Mouse (Mus musculus): ENCODE results near the gene Rbfox3.

Rbfox3 gene

DNA sequence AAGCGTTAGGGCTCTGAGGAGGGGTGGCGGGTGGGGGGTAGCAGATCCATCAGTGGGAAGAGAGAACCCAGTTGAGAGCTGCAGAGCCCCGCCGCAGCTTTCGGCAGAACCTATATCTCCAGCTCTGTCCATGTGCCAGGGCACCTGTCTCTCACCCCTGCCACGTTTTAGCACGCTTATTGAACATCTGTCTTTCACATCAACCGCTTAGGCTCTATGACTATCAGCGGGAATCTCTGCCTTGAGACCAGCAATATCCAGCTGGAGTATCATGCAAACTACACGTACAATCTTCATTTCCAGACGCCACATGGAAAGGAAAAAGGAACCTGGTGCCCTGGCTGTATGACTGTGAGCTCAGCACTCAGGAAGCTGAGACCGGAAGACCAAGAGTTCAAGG, 182.6 kb downstream of the Rbfox3 start:
- DNase-seq (ENCODE audit: low spot score in 2 of 2), result no peak

DNA sequence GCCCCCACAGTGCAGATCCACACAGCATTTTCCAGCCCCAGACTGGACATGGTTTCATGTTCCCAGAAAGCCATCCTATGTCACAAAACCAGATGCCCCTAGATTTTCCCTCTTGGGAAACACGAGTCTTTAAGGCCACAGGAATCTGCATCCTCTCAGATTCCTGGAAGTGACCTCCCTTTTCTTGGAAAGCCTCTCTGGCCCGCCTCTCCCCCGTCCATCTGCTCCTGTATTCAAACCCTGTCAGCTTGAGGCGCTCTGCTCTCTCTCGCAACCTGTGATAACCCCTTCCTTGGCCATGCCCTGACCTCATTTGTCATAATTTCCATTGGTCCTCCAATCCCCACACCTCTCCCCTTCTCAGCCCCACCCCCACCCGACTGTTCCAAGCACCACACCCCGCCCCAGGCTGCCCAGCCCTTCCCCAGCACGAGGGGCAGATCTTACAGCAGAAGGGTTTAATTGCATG, 183.3 kb downstream of the Rbfox3 start:
- no peak for DNase-seq (ENCODE audit: low spot score in 2 of 2)

DNA sequence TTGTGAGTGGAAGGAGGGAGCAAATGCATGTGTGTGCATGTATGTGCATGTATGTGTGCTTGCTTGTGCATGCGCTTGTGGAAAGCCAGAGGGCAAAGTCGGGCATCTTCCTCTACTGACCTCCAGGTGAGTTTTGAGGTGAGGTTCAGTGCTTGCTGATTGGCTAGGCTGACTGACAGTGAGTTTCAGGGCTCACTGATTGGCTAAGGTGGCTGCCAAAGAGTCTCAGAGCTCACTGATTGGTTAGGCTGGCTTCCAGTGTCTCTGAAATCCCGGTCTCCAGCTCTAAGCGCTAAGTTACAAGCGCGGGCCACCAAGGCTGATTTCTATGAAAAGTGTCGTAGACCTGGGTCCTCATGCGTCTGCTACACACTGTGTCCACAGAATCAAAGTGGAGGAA, 185.0 kb downstream of the Rbfox3 start:
- DNase-seq (ENCODE audit: low spot score in 2 of 2), result no peak

DNA sequence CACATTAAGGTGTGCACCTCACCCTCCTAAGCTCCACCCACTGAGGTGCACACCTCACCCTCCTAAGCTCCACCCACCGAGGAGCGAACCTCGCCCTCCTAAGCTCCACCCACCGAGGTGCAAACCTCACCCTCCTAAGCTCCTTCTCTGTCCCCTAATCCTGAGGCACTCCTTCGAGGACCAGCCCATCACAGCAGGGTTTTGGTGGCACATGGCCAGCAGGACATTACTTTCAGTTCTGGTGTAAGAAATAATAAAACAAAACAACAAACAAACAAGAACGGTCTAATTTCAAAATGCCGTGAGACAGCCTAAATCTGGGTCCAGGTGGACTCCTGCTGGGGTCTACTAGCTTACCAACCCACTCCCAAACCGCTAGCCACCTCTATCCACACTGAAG, 187.0 kb downstream of the Rbfox3 start:
- no peak for DNase-seq (ENCODE audit: low spot score in 2 of 2)

DNA sequence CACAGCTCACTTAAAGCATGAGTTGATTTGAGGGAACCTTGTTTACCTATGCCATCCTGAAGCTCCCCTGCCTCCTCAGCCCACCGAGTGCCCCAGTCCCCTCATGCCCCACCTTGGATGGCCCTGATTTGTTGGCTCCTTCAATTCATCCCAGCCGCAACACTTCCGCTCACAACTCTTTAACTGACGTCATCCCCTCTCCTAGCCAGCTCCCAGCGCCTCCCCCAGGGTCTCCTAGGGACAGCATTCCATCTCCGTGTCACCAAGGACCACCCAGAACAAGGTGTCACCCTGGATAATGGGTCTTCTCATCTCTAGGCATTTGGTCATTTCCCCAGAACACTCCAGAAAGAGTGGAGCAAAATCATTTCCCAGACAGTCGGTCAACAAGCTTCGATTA, 188.2 kb downstream of the Rbfox3 start:
- no peak for DNase-seq (ENCODE audit: low spot score in 2 of 2)

DNA sequence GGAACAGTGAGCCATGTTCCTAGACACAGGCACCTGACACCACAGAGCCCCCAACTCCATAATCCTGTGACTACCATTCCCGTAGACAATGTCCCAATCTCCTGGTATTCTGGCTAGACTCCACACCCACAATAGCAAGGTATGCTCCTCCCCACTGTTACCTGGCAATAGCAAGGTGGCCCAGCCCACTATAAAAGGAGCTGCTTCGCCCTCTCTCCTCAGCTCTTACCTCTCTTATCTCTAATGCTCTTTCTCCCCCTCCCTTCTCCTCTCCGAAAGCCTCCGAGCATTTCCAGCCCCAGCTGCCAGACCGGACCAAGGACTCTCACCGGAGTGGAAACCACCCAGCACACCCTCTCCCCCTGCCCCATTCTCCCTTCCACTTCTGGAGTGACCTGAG, 189.5 kb downstream of the Rbfox3 start:
- no peak for DNase-seq (ENCODE audit: low spot score in 2 of 2)

DNA sequence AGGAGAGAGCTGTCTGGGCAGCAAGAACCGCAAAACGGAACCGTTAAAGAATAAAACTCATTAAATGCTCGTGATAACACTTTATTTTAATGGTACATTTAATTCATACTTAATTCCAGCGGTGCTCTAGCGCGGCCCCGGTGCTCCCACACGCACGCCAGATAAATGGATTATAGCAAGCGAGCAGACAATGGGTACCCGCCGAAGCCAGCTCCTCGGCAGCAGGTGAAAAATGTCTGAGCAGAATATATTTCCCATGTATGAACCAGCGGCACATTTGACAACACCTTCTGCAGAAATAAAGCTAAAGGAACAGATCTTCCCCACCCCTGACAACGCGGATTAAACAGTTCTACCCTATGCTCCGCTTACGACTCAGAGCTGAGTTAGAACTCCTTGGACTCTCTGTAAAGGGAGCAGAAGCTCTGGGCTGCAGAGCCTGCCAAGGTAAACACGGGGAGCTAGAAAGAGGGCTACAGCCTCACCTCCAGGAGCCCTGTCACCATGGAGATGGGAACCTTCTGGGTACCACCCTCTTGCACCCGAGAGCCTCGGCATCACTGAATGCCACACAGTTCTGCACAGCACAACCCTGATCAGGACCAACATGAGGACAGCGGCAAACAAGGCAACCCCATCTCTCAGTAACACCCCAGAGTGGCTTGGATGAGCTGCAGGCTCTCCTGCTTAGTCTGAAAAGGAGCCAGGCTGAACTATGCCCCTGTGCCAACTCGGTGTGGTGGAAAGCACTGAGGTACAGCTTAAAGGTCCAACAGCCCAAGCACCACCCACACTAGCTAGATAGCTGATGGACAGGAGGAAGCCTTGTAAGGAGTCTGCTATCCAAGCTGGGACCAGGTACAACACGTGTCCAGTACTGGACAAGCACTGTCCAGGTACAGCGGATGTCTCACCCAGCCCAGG, 196.5 kb downstream of the Rbfox3 start:
- DNase-seq (ENCODE audit: low spot score in 2 of 2), result no peak

DNA sequence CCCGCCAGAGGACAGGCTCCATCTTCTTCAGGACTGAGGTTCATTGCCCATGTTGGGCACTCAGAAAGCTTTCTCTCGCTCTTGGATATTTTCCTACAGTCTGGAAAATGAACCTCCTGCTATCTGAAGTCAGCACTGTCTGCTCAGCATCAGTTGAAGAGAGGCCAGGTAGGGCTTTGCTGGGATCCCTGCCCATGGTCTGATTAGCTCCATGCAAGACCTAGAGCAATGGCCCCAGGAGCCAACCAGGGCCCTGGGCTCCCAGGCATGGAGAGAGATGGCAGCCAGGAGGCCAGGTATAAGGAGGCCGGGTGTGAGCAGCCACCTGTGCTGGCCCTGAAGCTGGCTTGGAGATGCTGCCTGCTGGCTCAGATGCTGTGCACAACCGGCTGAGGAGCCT, 198.6 kb downstream of the Rbfox3 start:
- DNase-seq (ENCODE audit: low spot score in 2 of 2), result no peak

DNA sequence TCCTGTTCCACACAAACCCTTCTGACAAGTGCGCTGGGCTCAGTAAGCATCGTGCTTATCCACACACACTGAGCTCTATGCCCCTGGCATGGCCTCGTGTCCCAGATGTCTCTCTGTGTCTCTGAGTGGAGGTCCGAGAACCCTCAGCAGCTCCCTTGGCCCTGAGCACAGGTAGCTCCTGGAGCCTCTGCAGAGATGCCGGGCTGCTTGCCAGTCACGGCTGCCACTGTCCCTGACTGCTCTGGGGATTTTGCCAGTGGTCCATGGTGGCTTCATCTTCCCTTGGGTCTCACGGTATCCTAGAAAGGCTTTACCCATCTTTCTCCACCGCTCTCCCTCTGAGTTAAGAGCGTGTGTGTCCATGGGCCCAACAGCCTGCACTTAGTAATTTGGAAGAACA, 199.3 kb downstream of the Rbfox3 start:
- DNase-seq (ENCODE audit: low spot score in 2 of 2), result no peak

DNA sequence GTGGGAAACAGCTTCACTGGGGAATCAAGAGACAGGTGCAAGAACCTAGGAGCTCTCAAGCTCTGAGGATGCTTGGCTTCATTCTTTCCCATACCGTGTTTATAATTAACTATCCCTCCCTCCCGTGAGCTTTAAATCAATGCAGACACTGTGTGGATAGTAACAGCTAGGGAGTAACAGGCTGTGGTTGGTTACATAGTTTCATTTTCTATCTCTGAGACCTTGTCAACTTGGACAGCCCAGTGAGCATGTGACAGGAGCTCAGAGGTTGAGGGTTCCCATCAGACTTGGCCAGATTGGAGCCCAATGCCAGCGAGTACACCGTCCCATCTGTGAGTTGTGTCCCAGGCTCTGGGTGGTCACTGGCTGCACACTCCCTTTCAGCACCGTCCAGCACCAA, 201.4 kb downstream of the Rbfox3 start:
- no peak for DNase-seq (ENCODE audit: low spot score in 2 of 2)

DNA sequence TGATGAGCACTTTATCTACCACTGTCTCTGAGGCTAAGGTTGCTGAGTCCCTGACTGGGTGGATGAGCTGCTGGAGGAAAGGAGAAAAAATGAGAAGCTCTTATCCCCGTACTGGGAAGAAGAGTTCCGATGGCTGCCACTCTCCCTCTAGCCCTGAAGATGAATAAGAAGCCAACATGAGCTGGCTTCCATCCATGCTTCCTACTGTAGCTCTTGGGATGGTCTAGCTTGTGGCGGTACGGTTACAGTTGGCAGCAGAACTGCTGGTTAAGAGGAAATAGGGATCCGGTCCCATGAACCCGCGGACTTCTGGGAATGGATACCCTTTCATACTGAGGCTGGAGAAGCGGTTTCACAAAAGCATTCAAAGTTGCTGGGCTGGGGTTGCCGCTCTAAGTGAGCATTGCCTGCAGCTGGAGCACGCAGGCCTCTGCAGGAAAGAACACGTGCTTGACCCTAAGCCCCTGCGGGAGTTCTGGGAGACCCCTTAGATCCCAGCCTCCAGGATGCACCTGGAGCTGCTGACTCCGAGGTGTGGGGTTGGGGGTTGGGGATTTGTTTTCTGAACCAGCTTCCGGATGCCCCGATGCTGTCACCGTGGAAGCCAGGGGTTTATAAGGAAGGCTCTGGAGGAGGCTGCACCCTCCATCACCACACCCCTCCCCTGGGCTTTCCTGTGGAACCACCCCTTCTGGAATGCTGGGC, 215.0 kb downstream of the Rbfox3 start:
- DNase-seq (ENCODE audit: low spot score in 2 of 2), result no peak

DNA sequence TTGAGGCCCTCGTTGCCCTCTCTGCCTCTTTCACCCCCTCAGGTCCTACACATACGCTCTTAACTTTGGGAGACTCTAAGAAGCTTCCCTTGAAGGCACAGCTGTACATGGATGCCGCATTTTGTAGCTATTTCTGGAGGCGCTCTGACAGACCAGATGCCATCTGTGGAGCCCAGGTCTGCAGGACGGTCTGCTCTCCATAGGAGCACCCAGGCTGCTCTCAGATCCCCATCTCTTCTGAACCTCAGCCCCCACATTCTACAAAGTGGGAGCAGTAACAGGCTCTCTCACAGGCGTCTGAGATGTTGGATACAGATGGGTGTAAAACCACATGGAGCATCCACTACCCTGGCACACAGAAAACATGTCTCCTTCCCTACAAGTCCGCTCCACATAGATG, 218.1 kb downstream of the Rbfox3 start:
- no peak for DNase-seq (ENCODE audit: low spot score in 2 of 2)

DNA sequence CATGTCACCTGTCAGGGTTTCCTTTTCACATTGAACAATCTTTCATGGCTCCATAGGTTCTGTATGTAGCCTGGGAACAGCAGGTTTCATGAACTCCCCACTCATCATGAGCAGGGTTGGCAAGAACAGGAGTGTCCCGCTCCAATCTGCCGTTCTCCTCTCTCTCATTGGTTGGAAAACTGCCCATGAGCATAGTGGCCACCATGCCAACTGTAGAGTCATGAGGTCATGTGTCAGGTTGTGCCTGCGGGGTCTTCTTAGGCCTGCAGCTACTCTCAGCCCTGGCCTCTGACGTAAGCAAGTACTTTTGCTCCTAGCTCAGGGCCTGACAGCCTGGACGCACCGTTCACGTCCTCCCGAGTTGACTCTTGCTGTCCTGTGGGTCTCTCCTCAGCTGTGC, 221.1 kb downstream of the Rbfox3 start:
- DNase-seq (ENCODE audit: low spot score in 2 of 2), result no peak

DNA sequence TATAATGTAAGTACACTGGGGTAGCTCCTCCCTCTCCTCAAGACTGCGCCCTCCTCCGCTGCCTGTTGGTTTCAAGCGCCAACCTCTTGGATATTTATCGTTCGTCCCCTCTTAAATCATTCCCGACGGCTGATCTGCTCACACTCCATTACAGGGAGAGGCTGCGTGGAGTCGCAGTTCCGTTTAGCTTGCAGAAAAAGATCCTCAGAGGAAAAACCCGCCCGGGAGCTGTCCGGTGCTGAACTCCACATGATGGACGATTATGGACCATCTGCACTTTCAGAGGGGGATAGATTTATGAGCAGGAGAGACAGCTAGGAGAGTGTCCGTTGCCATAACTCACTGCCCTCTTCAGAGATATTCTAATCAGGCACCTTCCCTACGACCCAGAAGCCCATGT, 226.0 kb downstream of the Rbfox3 start:
- no peak for DNase-seq (ENCODE audit: low spot score in 2 of 2)

DNA sequence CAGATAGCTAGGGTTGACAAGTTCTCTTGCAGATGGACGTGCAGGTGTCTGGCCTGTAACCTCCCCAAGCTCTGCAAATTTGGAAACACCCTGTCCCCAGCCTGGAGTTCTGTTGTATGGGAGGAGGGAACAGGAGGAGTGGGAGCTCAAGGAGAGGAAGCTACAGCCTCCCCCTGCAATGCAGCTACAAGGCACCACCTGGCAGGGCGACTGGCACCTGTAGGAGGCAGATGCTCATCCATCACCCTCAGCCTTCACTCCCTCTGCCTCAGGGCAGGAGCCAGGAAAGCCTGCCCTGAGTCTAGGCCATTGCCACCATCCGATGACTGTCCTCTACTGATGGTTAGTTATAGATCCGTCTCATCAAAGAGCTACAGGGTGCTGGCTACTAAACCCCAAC, 226.7 kb downstream of the Rbfox3 start:
- DNase-seq (ENCODE audit: low spot score in 2 of 2), result no peak

DNA sequence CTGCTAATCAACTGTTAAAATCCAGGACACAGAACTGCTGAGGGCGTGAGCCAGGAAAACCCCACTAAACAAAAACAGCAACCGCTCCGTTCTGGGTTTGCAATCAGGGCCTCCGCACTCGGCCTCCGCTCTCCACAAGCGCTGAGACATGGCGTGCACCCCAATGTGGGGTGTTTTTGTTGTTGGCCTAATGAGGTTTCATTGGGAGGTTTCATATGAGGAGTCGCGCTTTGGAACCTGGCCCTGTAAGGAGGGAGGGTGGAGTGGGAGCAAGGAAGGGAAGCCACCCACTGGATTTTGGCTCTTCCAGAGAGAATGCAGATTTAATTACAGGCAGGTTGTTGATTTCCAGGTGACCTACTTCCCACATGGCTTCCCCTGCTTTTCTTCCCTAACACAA, 230.7 kb downstream of the Rbfox3 start:
- no peak for DNase-seq (ENCODE audit: low spot score in 2 of 2)

DNA sequence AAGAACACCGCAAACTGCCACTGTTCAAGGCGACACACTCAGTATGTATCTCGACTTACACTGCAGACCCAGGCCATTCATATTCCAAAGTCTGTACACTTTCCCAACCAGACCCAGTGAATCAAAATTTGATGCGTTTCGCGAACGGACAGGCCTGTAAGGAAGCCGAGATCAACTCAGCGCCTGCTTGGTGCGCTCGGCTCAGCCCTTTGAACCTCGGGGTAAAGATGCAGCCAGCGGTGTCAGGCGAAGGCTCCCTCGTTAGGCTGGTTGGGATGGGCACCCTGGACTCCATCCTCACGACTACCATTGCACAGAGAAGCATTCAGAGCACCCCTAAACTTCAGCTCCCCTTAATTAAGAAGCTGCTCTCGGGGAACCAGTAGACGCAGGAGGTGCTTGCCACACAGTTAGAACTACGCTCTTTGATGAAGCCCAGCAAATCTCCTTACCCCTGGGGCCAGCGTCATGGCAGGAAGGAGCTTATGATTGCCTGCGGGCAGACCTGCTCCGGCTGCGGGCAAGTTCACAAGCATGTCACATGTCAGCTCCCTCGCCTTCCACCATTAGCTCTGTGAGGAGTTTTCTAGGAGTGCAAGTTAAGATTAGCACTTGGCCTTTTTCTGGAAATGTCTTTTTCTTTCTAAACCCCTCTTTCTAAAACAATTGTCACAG, 231.5 kb downstream of the Rbfox3 start:
- no peak for DNase-seq (ENCODE audit: low spot score in 2 of 2)

DNA sequence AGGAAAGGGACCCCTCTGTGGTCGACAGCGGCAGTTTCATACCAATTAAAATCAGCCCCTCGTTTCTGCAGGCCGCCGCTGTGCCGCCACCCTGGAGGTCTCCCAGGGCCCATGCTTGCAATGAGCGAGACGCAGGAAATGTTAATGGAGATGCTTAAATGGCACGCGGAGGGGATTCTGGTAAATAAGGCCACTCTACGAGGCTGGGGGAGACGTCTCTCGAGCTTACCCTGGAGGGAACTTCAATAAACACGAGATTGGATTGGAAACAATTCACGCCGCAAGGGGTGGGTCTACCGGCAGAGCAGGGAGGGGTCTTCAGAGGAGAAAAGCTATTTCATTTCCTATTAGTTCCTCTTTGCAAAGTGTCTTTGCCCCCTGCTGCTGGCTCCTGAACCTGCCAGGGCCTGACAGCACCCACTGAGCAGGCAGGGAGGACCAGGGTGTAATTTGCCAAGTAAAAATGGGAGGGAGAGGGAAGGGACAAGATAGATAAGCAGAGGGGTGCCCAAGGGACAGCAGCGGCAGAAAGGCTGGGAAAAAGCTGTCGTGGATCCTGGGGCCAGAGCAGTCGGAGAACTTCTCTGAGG, 232.8 kb downstream of the Rbfox3 start:
- DNase-seq (ENCODE audit: low spot score in 2 of 2), result no peak

DNA sequence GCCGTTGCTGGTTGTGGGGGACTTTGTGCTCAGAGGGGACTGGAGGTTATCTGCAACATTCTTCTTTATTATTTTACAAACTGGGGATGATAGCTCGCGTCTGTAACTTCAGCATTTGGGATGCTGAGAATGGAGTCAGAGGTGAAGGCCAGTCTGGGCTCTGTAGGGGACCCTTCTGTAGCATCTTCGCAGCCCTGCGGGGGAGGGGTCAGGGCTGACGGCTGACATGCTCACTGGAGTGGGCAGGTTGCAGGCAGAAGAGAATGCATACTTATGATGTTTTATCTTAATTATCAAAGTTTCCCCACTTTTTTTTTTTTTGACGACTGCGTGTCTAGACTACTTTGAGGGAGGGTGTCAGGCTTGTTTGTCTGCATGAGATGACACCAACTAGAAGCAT, 234.1 kb downstream of the Rbfox3 start:
- DNase-seq (ENCODE audit: low spot score in 2 of 2), result no peak

DNA sequence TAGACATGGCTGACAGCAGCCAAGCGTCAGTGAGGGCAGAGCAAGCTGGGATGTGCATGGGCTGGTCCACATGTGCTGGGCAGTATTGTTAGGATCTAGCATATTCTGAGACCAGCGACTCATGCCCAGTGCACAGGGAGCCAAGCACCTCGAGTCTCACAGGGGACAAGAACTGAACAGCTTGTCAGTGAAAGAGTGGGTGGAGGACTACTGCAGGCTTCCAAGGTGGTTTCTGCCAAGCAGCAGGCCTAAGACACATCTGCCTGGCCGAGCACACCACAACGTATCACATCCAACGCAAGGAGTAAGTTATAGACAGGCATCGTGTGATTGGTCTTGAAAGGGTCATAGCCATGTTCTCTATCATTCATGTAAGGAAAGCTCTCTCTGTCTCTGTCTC, 235.0 kb downstream of the Rbfox3 start:
- no peak for DNase-seq (ENCODE audit: low spot score in 2 of 2)

DNA sequence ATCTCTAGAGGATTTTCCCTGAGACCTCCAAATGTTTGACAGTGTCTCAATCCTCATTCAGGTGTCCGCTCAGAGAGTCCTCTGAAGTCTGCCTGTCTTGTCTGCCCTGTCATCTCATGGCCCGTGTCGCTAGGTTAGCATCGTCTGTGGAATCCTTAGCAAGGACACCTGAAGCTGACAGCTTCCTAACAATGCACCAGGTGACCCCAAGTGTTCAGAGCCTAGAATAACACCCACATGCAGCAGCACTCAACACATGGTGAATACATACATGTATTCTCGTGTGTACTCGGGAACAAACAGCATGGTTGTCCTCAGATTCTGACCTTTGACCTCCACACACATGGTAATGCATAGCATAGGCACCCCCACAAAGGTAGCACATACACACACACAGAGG, 239.4 kb downstream of the Rbfox3 start:
- no peak for DNase-seq (ENCODE audit: low spot score in 2 of 2)

DNA sequence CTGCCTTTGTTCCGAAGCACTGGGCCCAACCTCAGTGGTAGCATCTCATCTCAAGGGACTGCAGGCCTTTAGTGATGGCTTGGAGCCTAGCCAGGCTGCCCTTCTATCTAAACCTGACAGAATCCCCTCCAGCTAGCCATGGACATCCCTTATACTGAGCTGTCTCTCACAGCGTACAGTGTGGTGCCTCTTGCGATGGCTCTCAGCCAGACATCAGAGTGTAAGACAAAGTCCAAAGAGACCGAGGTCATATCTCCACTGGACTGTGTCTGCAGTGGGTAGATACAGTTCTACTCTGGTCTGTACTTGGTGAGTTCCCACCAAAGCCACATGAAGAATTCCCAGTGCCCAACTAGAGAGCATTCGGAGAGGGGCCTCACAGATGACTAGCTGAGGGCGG, 240.2 kb downstream of the Rbfox3 start:
- DNase-seq (ENCODE audit: low spot score in 2 of 2), result no peak

Data from thymus, postnatal 10 days (tissue).